Mouse (Mus musculus) bone marrow macrophage, adult 2 months (primary cell): ENCODE data around the gene Prss16.

Source experiments
- CTCF ChIP-seq: IDR thresholded peaks from 2 replicates; pipeline ENCODE4 v1.5.1; 2012; ENCODE audit warnings: low read depth, mild to moderate bottlenecking, low read length, moderate library complexity
- POLR2A ChIP-seq: IDR thresholded peaks from 2 replicates; pipeline ENCODE4 v1.6.1; 2012; ENCODE audit warnings: mild to moderate bottlenecking, low read depth, low read length, borderline replicate concordance

DNA sequence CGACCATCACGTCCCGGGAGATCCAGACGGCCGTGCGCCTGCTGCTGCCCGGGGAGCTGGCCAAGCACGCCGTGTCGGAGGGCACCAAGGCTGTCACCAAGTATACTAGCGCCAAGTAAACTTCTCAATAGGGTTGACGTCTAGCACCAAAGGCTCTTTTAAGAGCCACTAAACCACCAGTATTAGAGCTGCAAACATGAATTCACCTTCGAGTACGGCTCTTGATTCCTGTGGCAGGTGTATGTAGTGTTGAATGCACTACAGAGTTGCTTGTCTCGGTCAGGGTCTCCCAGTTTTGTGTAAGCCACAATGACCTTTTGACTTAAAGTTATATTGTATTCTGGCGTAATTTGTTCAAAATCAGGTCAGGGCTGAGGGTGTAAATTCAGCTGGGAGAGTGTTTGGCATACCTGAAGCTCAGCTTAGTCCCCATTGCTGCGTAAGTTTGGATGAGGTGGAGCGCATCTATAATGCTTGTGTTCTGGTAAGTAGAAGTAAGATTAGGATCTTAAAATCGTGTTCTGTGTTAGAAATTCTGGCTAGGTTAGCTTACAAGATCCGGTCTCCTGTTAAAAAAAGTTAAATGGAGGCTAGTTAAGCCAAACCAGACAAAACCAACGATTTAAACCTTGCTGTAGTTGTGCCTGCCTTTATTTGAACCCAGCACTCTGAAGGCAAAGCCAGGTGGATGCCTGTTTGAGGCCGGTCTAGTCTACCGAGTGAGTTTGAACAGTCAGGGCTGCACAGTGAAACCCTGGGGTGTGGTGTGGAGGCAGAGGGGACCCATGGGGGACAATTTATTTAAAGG is 26.8 kb upstream of the Prss16 start:
- no peak for TF ChIP-seq POLR2A
- no peak for TF ChIP-seq CTCF
